Mouse (Mus musculus) embryonic facial prominence, embryonic 13.5 days (tissue): ENCODE measurements around the gene Colgalt2. TPM values are rescaled to one million over a fixed set of nuclear protein-coding genes. Genes with fewer than 3 reads are reported as not detected.
"Not testable (repeated sequence)": the region's sequence is repeated elsewhere in the genome, so short reads cannot be mapped to it uniquely, and the experiment has no call there.

ENCODE experiments used
- ATAC-seq: fragments of 200-750 bp; cut with Nextera tagmentation; 2 replicates; pipeline ENCODE4 v1.8.0; 2017; ENCODE audit warnings: low read depth; ENCODE audit not compliant: insufficient number of reproducible peaks, insufficient read depth, low FRiP score, low TSS enrichment
- H3K27ac ChIP-seq: fragments of 300-500 bp; sonication (generic); 2 replicates; pipeline ENCODE4 v1.5.1; 2015; ENCODE audit warnings: moderate library complexity, mild to moderate bottlenecking, inconsistent platforms
- H3K27me3 ChIP-seq: fragments of 300-500 bp; sonication (generic); 2 replicates; pipeline ENCODE4 v1.6.1; 2015; ENCODE audit warnings: mild to moderate bottlenecking, inconsistent platforms
- H3K36me3 ChIP-seq: fragments of 300-500 bp; sonication (generic); 2 replicates; pipeline ENCODE4 v1.6.1; 2015; ENCODE audit warnings: mild to moderate bottlenecking, inconsistent platforms
- H3K4me1 ChIP-seq: fragments of 300-500 bp; sonication (generic); 2 replicates; pipeline ENCODE4 v1.6.1; 2015; ENCODE audit warnings: inconsistent platforms
- H3K4me2 ChIP-seq: fragments of 300-500 bp; sonication (generic); 2 replicates; pipeline ENCODE4 v1.6.1; 2015; ENCODE audit warnings: moderate library complexity, mild to moderate bottlenecking, inconsistent platforms
- H3K4me3 ChIP-seq: fragments of 300-500 bp; sonication (generic); 2 replicates; pipeline ENCODE4 v1.5.1; 2015; ENCODE audit warnings: mild to moderate bottlenecking, inconsistent platforms
- H3K9ac ChIP-seq: fragments of 300-500 bp; sonication (generic); 2 replicates; pipeline ENCODE4 v1.6.1; 2015; ENCODE audit warnings: mild to moderate bottlenecking, inconsistent platforms
- H3K9me3 ChIP-seq: fragments of 300-500 bp; sonication (generic); 2 replicates; pipeline ENCODE4 v1.6.1; 2016; ENCODE audit warnings: inconsistent platforms
- WGBS: fragments of 180-500 bp; shearing (Covaris S2); methylation state at CpG from one replicate; pipeline ENCODE4 v1.1.7; 2015; ENCODE audit warnings: mixed read lengths; 5-methylcytosine and 5-hydroxymethylcytosine counted together
- polyA plus RNA-seq: library from polyadenylated mRNA; unstranded; fragments of >200 nt; fragmentation: Nextera tagmentation; extraction: Ambion mirVana; gene quantifications from 2 replicates; pipeline ENCODE4 v1.2.1, GENCODE M21; 2015

Colgalt2 gene
- polyA plus RNA-seq, 1 experiment from 2014 or later, result 3.8 TPM

DNA sequence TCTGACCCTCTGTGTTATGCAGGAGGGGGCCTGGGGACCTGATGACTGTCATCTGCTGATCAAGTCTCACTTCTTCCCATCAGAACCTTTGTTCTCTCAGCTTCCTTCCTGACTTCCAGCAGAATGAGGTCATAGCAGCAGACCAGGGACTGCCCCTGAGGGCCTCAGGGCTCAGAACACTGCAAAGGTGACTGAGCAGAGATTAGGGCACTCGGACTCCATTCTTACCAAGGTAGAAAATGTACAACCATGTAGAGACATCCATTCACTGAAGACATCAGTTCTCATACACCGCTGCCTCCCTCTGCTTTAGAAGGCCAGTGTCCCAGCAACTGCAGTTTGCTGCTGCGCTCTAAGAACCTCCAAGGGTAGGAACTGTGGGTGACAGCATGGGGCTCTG is 23.4 kb downstream of the Colgalt2 start:
- H3K9me3 ChIP-seq, result no peaks in the 10 kb centered on the region; the same call in 1 of the 2 replicates
- no peak overlapping the region for H3K4me2 ChIP-seq
- WGBS, result 80% methylated on average over 3 of the region's 3 CpGs
- no peaks in the 10 kb centered on the region for H3K36me3 ChIP-seq
- no peaks in the 10 kb centered on the region for H3K27me3 ChIP-seq
- H3K27ac ChIP-seq, result no peak overlapping the region
- no peaks in the 10 kb centered on the region for H3K4me1 ChIP-seq
- ATAC-seq, result no peak
- H3K9ac ChIP-seq, result no peak overlapping the region
- no peak overlapping the region for H3K4me3 ChIP-seq

DNA sequence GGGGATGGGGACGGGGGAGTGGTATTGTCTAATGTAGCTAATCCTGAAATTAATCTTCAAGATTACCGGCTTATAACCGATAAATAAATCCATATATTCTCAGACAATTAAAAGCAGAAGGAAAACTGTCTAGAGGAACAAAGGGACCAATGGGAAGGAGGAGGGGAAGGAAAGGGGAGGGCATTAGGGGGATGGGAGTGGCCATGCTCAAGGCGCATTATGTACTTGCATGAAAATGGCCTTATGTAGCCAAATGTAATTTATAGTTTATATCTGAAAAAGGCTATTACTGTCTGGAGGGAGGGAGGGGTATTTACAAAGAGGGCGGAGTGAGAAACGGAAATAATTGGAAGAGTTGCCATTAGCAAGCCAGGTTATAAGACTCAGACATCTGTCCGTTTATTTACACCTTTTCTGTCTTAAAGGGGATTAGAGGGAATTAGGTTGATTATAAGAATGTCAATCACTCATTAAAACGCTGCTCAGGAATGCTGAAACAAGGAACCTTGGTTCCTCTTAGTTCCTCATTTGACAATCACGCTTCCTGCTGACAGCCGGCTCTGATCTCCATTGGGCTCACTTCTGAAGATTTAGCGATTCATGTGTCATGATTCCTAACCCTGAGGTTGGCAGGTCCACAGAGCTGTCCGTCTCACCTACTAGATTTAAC is 28.4 kb downstream of the Colgalt2 start:
- ATAC-seq, result no peak
- no peaks in the 10 kb centered on the region; the same call in 1 of the 2 replicates for H3K9me3 ChIP-seq
- no peaks in the 10 kb centered on the region for H3K27me3 ChIP-seq
- H3K27ac ChIP-seq, result no peak overlapping the region
- H3K9ac ChIP-seq, result no peak overlapping the region
- H3K4me1 ChIP-seq, result no peaks in the 10 kb centered on the region
- no peaks in the 10 kb centered on the region for H3K36me3 ChIP-seq
- 68% methylated on average over 12 of the region's 12 CpGs for WGBS
- H3K4me2 ChIP-seq, result no peak overlapping the region
- H3K4me3 ChIP-seq, result no peak overlapping the region

DNA sequence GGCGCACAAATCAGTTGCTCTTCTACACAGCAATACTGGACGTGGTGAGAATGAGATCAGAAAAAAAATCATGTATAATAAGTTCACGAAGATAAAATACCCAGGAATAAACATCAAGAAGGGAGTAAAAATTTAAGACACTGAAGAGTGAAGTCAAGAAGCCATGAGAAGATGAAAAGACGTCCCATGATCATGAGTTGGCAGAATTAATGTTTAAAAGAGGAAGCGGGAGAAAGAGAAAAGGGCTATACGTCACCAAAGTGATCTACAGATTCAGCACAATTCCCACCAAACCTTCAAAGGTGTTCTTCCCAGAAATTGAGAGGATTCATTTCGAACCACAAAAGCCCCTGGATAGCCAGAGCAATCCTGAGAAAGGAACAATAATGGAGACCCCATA is 30.2 kb downstream of the Colgalt2 start:
- H3K4me1 ChIP-seq, result no peaks in the 10 kb centered on the region
- H3K4me3 ChIP-seq, result no peak overlapping the region
- ATAC-seq, result no peak
- no peaks in the 10 kb centered on the region for H3K27me3 ChIP-seq
- 89% methylated on average over 7 of the region's 7 CpGs for WGBS
- H3K9me3 ChIP-seq, result no peaks in the 10 kb centered on the region; the same call in 1 of the 2 replicates
- H3K36me3 ChIP-seq, result no peaks in the 10 kb centered on the region
- no peak overlapping the region for H3K4me2 ChIP-seq
- H3K9ac ChIP-seq, result no peak overlapping the region
- H3K27ac ChIP-seq, result no peak overlapping the region

DNA sequence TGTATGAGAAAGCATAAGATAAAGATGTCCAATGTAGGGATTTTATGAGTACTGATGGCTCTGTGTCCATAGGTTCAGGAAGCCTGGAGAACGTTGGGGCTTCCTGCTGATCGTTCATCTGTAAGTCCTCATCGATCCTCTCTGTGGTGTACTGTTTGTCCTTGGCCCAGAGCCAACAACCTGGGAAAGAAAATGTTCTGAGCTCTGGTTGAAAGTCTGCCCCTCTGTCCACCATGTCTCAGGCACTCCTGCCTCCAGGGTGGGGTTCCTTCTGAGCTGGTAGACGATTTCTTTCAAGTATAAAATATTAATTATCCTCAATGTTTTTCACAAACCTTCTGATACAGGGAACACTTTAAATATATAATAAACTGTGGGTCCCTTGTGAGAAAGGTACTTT is 34.5 kb downstream of the Colgalt2 start:
- ATAC-seq, result no peak
- WGBS, result 79% methylated on average over 4 of the region's 4 CpGs

DNA sequence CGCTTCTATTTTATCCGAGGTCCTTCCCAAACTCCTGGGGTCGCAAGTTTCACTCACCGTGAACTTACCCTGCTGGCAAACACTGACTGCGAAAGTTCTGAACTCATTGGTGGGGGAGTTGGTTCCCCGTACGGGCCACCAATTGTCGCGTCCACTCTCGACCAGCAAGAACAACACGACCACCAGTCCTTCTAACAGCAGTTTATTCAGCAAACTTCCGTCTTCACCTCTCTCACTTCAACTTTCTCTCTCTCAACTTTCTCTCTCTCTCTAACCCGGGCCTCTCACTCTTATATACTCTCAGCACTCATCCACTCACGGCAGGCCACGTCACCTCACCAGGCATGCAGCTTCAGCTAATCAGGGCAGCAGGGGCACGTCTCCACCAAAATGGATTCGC is 37.9 kb downstream of the Colgalt2 start:
- not testable (repeated sequence) for H3K27me3 ChIP-seq, ATAC-seq, H3K9me3 ChIP-seq, H3K4me2 ChIP-seq, H3K9ac ChIP-seq, H3K4me1 ChIP-seq, H3K4me3 ChIP-seq, H3K27ac ChIP-seq, H3K36me3 ChIP-seq
- 82% methylated on average over 17 of the region's 17 CpGs for WGBS

More for the DNA sequence above, 34.5 kb downstream of the Colgalt2 start:
- Histone ChIP-seq H3K36me3 (no peaks in the 10 kb centered on the region), H3K4me1 (no peaks in the 10 kb centered on the region), H3K27ac (no peak overlapping the region), H3K4me2 (no peak overlapping the region), H3K4me3 (no peak overlapping the region), H3K27me3 (no peaks in the 10 kb centered on the region), H3K9ac (no peak overlapping the region), H3K9me3 (no peaks in the 10 kb centered on the region)

DNA sequence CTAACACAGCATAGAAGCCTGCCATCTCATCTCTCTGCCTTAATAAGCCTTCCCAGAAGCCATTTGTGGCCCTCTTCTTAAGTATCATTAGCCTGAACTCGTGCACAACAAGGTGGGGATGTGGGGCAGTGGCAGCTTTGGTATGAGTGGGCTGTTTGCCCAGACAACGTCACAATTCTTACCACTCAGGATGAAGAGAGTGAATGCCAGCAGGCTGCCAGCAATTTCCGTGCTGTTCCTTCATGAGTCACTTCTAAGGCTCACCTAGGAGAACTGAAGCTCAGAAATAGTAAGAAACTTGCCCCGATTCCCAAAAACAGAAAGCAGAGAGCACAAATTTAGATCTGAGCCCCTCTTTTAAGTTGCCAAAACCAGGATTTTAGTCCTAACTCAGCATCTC is 39.8 kb downstream of the Colgalt2 start:
- Histone ChIP-seq H3K4me2 (no peak overlapping the region), H3K27me3 (0 out of 2 replicates have a peak, but pooled peaks cover 3% of the 10 kb centered on the region)

GRCm38 (mm10) chr1:152439874-152440273 is 40.2 kb downstream of the Colgalt2 start:
- Histone ChIP-seq H3K9ac (no peak overlapping the region), H3K9me3 (no peaks in the 10 kb centered on the region), H3K4me1 (no peaks in the 10 kb centered on the region), H3K4me3 (no peak overlapping the region), H3K27ac (no peak overlapping the region), H3K27me3 (0 out of 2 replicates have a peak, but pooled peaks cover 3% of the 10 kb centered on the region), H3K36me3 (no peaks in the 10 kb centered on the region), H3K4me2 (no peak overlapping the region)
- ATAC-seq, result no peak
- 70% methylated on average over 10 of the region's 10 CpGs for WGBS

More for the DNA sequence above, 39.8 kb downstream of the Colgalt2 start:
- ATAC-seq, result no peak
- 73% methylated on average over 4 of the region's 4 CpGs for WGBS
- H3K27ac ChIP-seq, result no peak overlapping the region
- H3K36me3 ChIP-seq, result no peaks in the 10 kb centered on the region
- H3K9ac ChIP-seq, result no peak overlapping the region
- no peaks in the 10 kb centered on the region for H3K4me1 ChIP-seq
- H3K9me3 ChIP-seq, result no peaks in the 10 kb centered on the region
- H3K4me3 ChIP-seq, result no peak overlapping the region

DNA sequence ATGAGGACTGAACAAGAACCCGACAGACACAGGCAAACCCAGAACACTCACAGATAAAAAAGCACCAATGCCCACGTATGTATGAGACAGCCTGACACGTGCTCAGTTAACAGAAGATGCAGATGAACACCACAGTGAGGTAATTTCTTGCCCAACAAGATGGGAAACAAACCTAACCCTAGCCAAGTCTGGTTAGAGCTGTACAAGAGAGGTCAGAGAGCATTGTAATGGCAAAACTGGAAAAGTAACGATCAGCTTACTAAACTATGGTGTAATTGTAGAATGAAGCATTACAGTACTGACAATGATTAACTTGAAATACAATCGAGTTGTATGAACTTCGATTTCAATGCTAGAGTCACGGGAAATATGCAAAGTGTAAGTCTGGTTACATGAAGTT is 45.0 kb downstream of the Colgalt2 start:
- H3K27me3 ChIP-seq, result 0 out of 2 replicates have a peak, but pooled peaks cover 3% of the 10 kb centered on the region
- no peaks in the 10 kb centered on the region for H3K36me3 ChIP-seq

DNA sequence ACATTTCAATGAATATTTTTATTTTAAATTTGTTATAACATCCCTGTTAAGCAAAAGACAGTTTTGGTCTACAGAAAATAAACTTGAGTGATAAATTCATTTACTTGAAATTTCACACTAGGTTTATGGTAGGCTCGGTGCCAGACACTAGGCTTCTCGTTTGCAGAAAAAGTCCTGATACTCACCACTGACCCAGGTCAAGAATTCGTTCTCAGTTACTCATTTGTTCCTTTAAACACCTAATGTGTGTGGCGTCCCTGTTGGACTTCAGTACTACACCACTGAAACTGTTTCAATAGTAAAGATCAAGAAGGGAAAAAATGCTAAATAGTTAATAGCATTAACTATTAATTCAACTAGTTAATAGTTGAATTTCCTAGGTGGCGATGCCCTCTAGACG is 46.3 kb downstream of the Colgalt2 start:
- Histone ChIP-seq H3K9me3 (no peaks in the 10 kb centered on the region), H3K27me3 (no peaks in the 10 kb centered on the region), H3K4me3 (no peak overlapping the region), H3K9ac (no peak overlapping the region), H3K4me1 (no peaks in the 10 kb centered on the region), H3K36me3 (no peaks in the 10 kb centered on the region), H3K27ac (no peak overlapping the region), H3K4me2 (no peak overlapping the region)
- no peak for ATAC-seq
- 82% methylated on average over 6 of the region's 6 CpGs for WGBS

More for the DNA sequence above, 45.0 kb downstream of the Colgalt2 start:
- Histone ChIP-seq H3K9me3 (no peaks in the 10 kb centered on the region), H3K4me2 (no peak overlapping the region), H3K9ac (no peak overlapping the region), H3K27ac (no peak overlapping the region), H3K4me1 (no peaks in the 10 kb centered on the region), H3K4me3 (no peak overlapping the region)
- 88% methylated on average over 7 of the region's 7 CpGs for WGBS
- no peak for ATAC-seq

DNA sequence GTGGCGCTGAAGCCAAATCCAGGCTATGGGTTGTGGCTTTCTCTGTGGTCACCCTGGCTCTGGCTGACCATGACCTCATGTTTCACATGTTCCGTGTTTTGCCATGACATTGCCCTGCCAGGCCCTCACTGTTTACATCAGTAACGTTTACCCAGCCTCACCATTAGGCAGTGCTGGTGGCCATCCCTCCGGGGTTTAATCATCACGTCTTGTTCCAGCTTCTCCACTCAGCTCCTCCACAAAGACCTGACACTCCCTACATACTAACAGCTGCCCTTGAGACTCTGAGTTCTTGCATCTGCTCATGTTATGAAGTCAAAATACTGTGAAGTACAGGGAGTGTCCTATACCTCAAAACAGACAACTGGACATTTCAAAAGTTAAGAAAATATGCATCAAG is 54.9 kb downstream of the Colgalt2 start:
- Histone ChIP-seq H3K9ac (no peak overlapping the region), H3K36me3 (no peaks in the 10 kb centered on the region), H3K4me2 (no peak overlapping the region), H3K4me1 (peaks cover 28% of the 10 kb centered on the region), H3K4me3 (no peak overlapping the region), H3K27ac (no peak overlapping the region), H3K27me3 (no peaks in the 10 kb centered on the region), H3K9me3 (no peaks in the 10 kb centered on the region)
- 73% methylated on average over 5 of the region's 5 CpGs for WGBS
- no peak for ATAC-seq

GRCm38 (mm10) chr1:152455275-152456243 is 55.9 kb downstream of the Colgalt2 start:
- no peak overlapping the region for H3K27ac ChIP-seq
- ATAC-seq, result no peak
- 59% methylated on average over 10 of the region's 10 CpGs for WGBS

More at GRCm38 (mm10) chr1:152455275-152456243, 55.9 kb downstream of the Colgalt2 start:
- Histone ChIP-seq H3K9me3 (no peaks in the 10 kb centered on the region), H3K4me2 (no peak overlapping the region), H3K27me3 (no peaks in the 10 kb centered on the region), H3K36me3 (no peaks in the 10 kb centered on the region), H3K4me1 (peaks cover 29% of the 10 kb centered on the region), H3K9ac (no peak overlapping the region), H3K4me3 (no peak overlapping the region)
